Mouse (Mus musculus) intestine, postnatal 0 days (tissue): ENCODE data around the gene Tfcp2l1. TPM values are rescaled to one million over a fixed set of nuclear protein-coding genes. Genes with fewer than 3 reads are reported as not detected.
A peak's percentile ranks its signal among the peaks of the same experiment; 100 is the strongest.
"Not testable (repeated sequence)": the region's sequence is repeated elsewhere in the genome, so short reads cannot be mapped to it uniquely, and the experiment has no call there.

ENCODE experiments used
- ATAC-seq: fragments of 200-750 bp; cut with Nextera tagmentation; 2 replicates; pipeline ENCODE4 v1.8.0; 2017; ENCODE audit warnings: mild to moderate bottlenecking, moderate TSS enrichment, moderate library complexity
- H3K27ac ChIP-seq: fragments of 300-500 bp; sonication (generic); 2 replicates; pipeline ENCODE4 v1.5.1; 2014; ENCODE audit warnings: mild to moderate bottlenecking, low read depth, low read length, moderate library complexity
- H3K27me3 ChIP-seq: fragments of 300-500 bp; sonication (generic); replicated peaks from 2 replicates; pipeline ENCODE4 v1.6.1; 2014; ENCODE audit warnings: low read length, mixed read lengths; ENCODE audit not compliant: control insufficient read depth, insufficient read depth
- H3K36me3 ChIP-seq: fragments of 300-500 bp; sonication (generic); 2 replicates; pipeline ENCODE4 v1.6.1; 2014; ENCODE audit warnings: mild to moderate bottlenecking, moderate library complexity; ENCODE audit not compliant: control insufficient read depth, insufficient read depth
- H3K4me1 ChIP-seq: fragments of 300-500 bp; sonication (generic); replicated peaks from 2 replicates; pipeline ENCODE4 v1.6.1; 2014; ENCODE audit warnings: antibody characterized with exemption, low read length, mixed read lengths; ENCODE audit not compliant: control insufficient read depth, insufficient read depth
- H3K4me2 ChIP-seq: fragments of 300-500 bp; sonication (generic); replicated peaks from 2 replicates; pipeline ENCODE4 v1.6.1; 2014; ENCODE audit warnings: low read depth, mild to moderate bottlenecking, moderate library complexity
- H3K4me3 ChIP-seq: fragments of 300-500 bp; sonication (generic); 2 replicates; pipeline ENCODE4 v1.5.1; 2014; ENCODE audit warnings: low read depth, low read length
- H3K9ac ChIP-seq: fragments of 300-500 bp; sonication (generic); 2 replicates; pipeline ENCODE4 v1.6.1; 2014; ENCODE audit warnings: mild to moderate bottlenecking, low read depth, low read length
- H3K9me3 ChIP-seq: fragments of 300-500 bp; sonication (generic); 2 replicates; pipeline ENCODE4 v1.6.1; 2016; ENCODE audit warnings: mixed run types; ENCODE audit not compliant: control insufficient read depth
- CTCF ChIP-seq: sonication (generic); IDR thresholded peaks from 2 replicates; pipeline ENCODE4 v1.5.1; 2016; ENCODE audit warnings: low read depth, mild to moderate bottlenecking, control low read depth, antibody characterized with exemption, moderate library complexity
- WGBS: fragments of 180-500 bp; shearing (Covaris S2); extraction: QIAGEN DNeasy Blood & Tissue Kit; methylation state at CpG from one replicate; pipeline ENCODE4 v1.1.7; 2014; 5-methylcytosine and 5-hydroxymethylcytosine counted together
- polyA plus RNA-seq: library from polyadenylated mRNA; unstranded; fragments of >200 nt; fragmentation: Nextera tagmentation; extraction: Ambion mirVana; gene quantifications from 2 replicates; pipeline ENCODE4 v1.2.1, GENCODE M21; 2015

Tfcp2l1 gene
- polyA plus RNA-seq, 1 experiment from 2014 or later = 3.0 TPM

DNA sequence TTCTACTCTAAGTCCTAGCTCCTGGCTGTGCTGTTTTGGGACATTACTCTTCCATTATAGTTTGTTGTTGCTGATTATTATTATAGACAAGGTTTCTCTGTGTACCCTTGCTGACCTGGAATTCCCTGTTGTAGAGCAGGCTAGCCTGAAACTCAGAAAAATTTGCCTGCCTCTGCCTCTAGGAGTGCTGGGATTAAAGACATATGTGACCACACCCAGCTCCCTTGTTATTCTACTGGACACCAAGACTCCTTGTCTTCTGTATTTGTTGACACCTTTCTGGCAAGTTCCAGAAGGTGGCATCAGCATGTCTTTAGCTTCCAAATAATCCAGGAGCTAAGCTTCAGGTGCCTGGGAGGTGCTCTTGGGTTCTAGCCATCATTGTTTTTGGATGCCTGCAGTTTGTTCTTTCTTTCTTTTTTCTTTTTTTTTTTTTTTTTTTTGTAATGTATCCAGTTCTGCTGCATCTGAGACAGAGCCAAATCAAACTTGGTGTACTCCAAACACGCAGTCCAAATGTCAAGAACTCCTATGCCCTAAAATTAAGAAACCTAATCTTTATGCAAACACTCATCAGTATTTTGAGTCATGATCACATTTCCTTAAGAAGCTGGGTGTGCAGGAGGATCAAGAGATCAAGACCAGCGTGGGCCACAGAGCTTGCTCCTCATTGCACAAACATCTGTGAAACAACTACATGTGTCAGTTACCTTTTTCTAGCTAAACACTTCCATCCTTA, 30.1 kb upstream of the Tfcp2l1 start:
- no peak for ATAC-seq
- Histone ChIP-seq H3K4me2 (no peak overlapping the region), H3K9me3 (no peaks in the 10 kb centered on the region), H3K27me3 (no peaks in the 10 kb centered on the region), H3K27ac (no peak overlapping the region), H3K36me3 (peaks cover 42% of the 10 kb centered on the region), H3K4me3 (no peak overlapping the region), H3K4me1 (no peaks in the 10 kb centered on the region), H3K9ac (no peak overlapping the region)
- no peak for TF ChIP-seq CTCF
- 67% methylated on average over 2 of the region's 2 CpGs for WGBS

GRCm38 (mm10) chr1:118598339-118598738, 29.4 kb upstream of the Tfcp2l1 start:
- Histone ChIP-seq H3K9me3 (no peaks in the 10 kb centered on the region), H3K36me3 (peaks cover 42% of the 10 kb centered on the region), H3K27ac (no peak overlapping the region), H3K4me3 (no peak overlapping the region), H3K9ac (no peak overlapping the region), H3K4me1 (no peaks in the 10 kb centered on the region), H3K4me2 (no peak overlapping the region), H3K27me3 (no peaks in the 10 kb centered on the region)
- no peak for ATAC-seq
- TF ChIP-seq CTCF = no peak
- WGBS = 69% methylated on average over 3 of the region's 3 CpGs

DNA sequence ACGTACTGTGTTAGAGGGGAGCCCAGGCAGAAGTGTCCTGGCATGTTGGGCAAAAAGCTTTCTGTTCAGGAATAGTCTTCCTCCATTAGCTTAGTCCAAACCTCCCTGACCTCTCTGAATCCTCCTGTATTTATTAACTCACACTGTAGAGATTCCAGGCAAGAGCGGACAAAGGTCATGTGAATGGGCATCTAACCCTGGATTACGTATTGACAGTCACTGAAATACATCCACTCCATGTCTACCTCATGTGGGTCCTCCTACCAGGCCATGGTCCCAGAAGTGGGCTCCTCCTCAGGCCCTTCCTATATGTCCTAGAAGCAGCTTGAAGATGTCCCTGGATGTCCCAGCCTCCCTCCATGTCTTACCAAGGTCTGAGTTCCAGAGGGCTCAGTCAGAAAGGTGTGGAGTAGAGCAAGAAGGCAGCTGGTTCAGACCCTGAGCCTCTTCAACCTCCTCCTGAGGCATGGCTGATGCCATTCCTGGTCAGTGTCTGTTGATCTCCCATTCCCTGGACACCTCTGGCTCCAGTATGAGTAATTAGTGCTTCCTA, 14.0 kb upstream of the Tfcp2l1 start:
- H3K4me2 ChIP-seq = no peak overlapping the region
- WGBS = 60% methylated on average over 3 of the region's 3 CpGs
- H3K4me1 ChIP-seq = no peaks in the 10 kb centered on the region
- H3K9ac ChIP-seq = no peak overlapping the region
- peaks cover 12% of the 10 kb centered on the region; the same call in 1 of the 2 replicates for H3K36me3 ChIP-seq
- ATAC-seq = peak; percentile 54; the same call in 1 of the 2 replicates
- H3K4me3 ChIP-seq = no peak overlapping the region
- TF ChIP-seq CTCF = no peak
- no peaks in the 10 kb centered on the region for H3K9me3 ChIP-seq
- no peaks in the 10 kb centered on the region for H3K27me3 ChIP-seq
- no peak overlapping the region for H3K27ac ChIP-seq

- not testable (repeated sequence) for H3K4me1 ChIP-seq, H3K36me3 ChIP-seq, H3K27ac ChIP-seq, ATAC-seq, H3K4me2 ChIP-seq, H3K27me3 ChIP-seq, H3K9me3 ChIP-seq, H3K9ac ChIP-seq, H3K4me3 ChIP-seq
- 96% methylated on average over 4 of the region's 5 CpGs for WGBS
These were observed 6.7 kb upstream of the Tfcp2l1 start for GRCm38 (mm10) chr1:118621055-118621454.

- no peak for TF ChIP-seq CTCF
- Histone ChIP-seq H3K27ac (no peak overlapping the region), H3K36me3 (no peaks in the 10 kb centered on the region), H3K9me3 (no peaks in the 10 kb centered on the region), H3K9ac (no peak overlapping the region), H3K4me2 (no peak overlapping the region), H3K27me3 (no peaks in the 10 kb centered on the region), H3K4me1 (no peaks in the 10 kb centered on the region), H3K4me3 (no peak overlapping the region)
- WGBS = 33% methylated on average over 3 of the region's 3 CpGs
- ATAC-seq = no peak
These were observed 4.9 kb upstream of the Tfcp2l1 start for GRCm38 (mm10) chr1:118622857-118623256.

DNA sequence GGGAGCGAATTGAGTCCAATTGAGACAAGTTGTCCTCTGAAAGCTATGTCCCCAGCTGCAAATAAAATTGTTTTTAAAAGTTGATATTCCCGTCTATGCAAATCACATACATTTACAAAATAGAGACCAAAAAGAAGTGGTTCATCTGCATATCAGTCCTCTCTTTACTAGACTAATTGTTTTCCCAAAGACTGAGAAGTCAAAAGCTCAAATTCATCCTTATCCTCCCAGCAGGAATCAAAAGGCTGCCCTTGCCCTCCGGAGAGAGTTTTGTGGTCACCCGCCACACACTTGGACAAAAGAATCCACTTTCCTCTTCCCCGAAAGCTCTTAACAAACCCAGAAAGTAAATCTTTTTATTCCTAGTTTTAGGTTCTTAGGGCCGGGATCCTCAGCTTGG, 2.3 kb upstream of the Tfcp2l1 start:
- no peak overlapping the region for H3K4me3 ChIP-seq
- no peak for ATAC-seq
- no peaks in the 10 kb centered on the region for H3K4me1 ChIP-seq
- no peak overlapping the region for H3K4me2 ChIP-seq
- H3K27ac ChIP-seq = no peak overlapping the region
- H3K9me3 ChIP-seq = no peaks in the 10 kb centered on the region
- no peaks in the 10 kb centered on the region for H3K27me3 ChIP-seq
- TF ChIP-seq CTCF = no peak
- no peaks in the 10 kb centered on the region for H3K36me3 ChIP-seq
- no peak overlapping the region for H3K9ac ChIP-seq
- WGBS = 78% methylated on average over 6 of the region's 6 CpGs
